Mouse (Mus musculus) ES-E14 (cell line): Measurements from ENCODE around the gene Elmo1. TPM values are rescaled to one million over a fixed set of nuclear protein-coding genes. Genes with fewer than 3 reads are reported as not detected.

ENCODE experiments used
- DNase-seq: peaks from one replicate; pipeline ENCODE4 v3.0.0-alpha.2; 2013; ENCODE audit warnings: low read depth, low spot score
- H3K27ac ChIP-seq: 2 replicates; pipeline ENCODE4 v1.5.1; 2012; ENCODE audit warnings: low read depth, mild to moderate bottlenecking, low read length, moderate library complexity, mixed read lengths; ENCODE audit not compliant: poor library complexity, insufficient read depth, severe bottlenecking
- H3K36me3 ChIP-seq: 2 replicates; pipeline ENCODE4 v1.6.1; 2012; ENCODE audit warnings: mild to moderate bottlenecking, low read length, moderate library complexity, mixed read lengths; ENCODE audit not compliant: control insufficient read depth, poor library complexity, insufficient read depth, severe bottlenecking
- H3K4me1 ChIP-seq, 2 experiments: fragments of 150-350 bp in 1 of 2; sonication (generic) in 1 of 2; 2 replicates each; pipeline ENCODE4 v1.6.1; 2012; ENCODE audit warnings: low read length in 2 of 2, mild to moderate bottlenecking in 1 of 2, mixed read lengths in 1 of 2; ENCODE audit not compliant: control insufficient read depth in 2 of 2, insufficient read depth in 2 of 2, poor library complexity in 1 of 2
- H3K4me3 ChIP-seq, 2 experiments: fragments of 150-350 bp in 1 of 2; sonication (generic) in 1 of 2; 2 replicates each; pipeline ENCODE4 v1.5.1; 2012; ENCODE audit warnings: low read length in 2 of 2, low read depth in 1 of 2, mild to moderate bottlenecking in 1 of 2, mixed read lengths in 1 of 2; ENCODE audit not compliant: insufficient read depth in 1 of 2, poor library complexity in 1 of 2, severe bottlenecking in 1 of 2
- H3K9ac ChIP-seq: 2 replicates; pipeline ENCODE4 v1.6.1; 2012; ENCODE audit warnings: low read depth, mild to moderate bottlenecking, low read length, mixed read lengths; ENCODE audit not compliant: poor library complexity, insufficient read depth, severe bottlenecking
- H3K9me3 ChIP-seq: fragments of 150-350 bp; sonication (generic); 2 replicates; pipeline ENCODE4 v1.6.1; 2012; ENCODE audit warnings: low read depth, mild to moderate bottlenecking, low read length; ENCODE audit not compliant: control insufficient read depth, insufficient read depth
- CHD2 ChIP-seq: IDR thresholded peaks from 2 replicates; pipeline ENCODE4 v1.6.1; 2014; ENCODE audit warnings: mild to moderate bottlenecking, low read depth, low read length, inconsistent platforms
- HCFC1 ChIP-seq: IDR thresholded peaks from 2 replicates; pipeline ENCODE4 v1.6.1; 2012; ENCODE audit warnings: low read length, inconsistent platforms, borderline replicate concordance; ENCODE audit not compliant: insufficient read depth
- MAFK ChIP-seq: IDR thresholded peaks from 2 replicates; pipeline ENCODE4 v1.6.1; 2014; ENCODE audit warnings: mild to moderate bottlenecking, low read depth, low read length, inconsistent platforms; ENCODE audit not compliant: insufficient read depth
- ZC3H11A ChIP-seq: IDR thresholded peaks from 2 replicates; pipeline ENCODE4 v1.6.1; 2012; ENCODE audit warnings: low read depth, mild to moderate bottlenecking, inconsistent platforms, low read length, borderline replicate concordance
- ZNF384 ChIP-seq: IDR thresholded peaks from 2 replicates; pipeline ENCODE4 v1.6.1; 2012; ENCODE audit warnings: low read depth, low read length, inconsistent platforms
- in situ Hi-C, 2 experiments: fragments of 600-800 bp; cut with MboI; formaldehyde crosslinking; loops; one replicate each; pipeline ENCODE4 v1.15.1; 2025; ENCODE audit warnings: low sequenced_read_pairs in 2 of 2, inconsistent platforms in 1 of 2; ENCODE audit not compliant: unreplicated experiment in 2 of 2
- total RNA-seq: library from RNA; depleted of rRNA; stranded (reverse); fragments of 300-350 nt; gene quantifications from 2 replicates; pipeline ENCODE4 v1.2.3, GENCODE M21; 2012

Gene Elmo1
- total RNA-seq, 1 experiment: 3.7 TPM

DNA sequence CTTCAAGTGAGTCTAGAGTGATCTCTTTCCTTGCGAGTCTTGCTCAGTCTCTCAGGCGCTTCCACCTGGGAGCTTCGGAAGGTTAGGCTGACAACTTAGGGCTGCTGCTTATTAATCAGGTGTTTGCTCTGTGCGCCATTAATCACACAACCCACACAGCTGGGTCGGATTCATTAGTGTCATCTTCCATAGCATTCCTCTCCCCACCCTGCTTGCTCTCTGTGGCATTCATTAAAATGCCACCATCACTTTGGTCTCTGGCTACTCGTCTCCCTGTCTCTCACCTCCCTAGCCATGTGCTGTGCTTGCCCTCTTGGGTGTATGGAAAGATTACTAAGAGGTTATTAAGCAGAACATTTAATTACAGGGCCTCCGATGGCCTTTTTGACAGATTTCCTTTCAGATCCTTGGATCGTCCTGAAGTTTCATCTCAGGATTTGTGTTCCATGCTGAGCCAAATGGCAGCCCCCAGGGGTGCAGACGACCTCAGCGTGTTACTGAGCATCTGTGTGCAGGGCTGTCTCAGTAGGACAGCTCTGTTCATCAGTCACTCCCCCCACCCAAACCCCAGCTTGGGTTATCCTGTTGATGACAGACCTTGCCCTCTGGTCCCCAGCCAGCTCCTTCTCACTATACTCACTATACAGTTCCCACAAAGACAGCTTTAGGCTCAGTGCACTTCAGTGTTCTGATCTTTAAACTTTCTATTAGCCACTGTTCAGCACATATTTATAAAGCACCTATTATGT lies 417.2 kb downstream of the Elmo1 start:
- H3K4me1 ChIP-seq: peaks cover 0 to 2% of the 10 kb centered on the region in 2 experiments; a peak in 1 of 4 replicates
- in situ Hi-C loops: no loop called here
- no peak for TF ChIP-seq ZNF384
- no peak for TF ChIP-seq CHD2
- no peak for TF ChIP-seq MAFK
- no peak for TF ChIP-seq ZC3H11A
- no peak for TF ChIP-seq HCFC1
- no peak overlapping the region for H3K9ac ChIP-seq
- H3K9me3 ChIP-seq: no peaks in the 10 kb centered on the region
- no peak overlapping the region for H3K4me3 ChIP-seq
- no peak for DNase-seq
- H3K36me3 ChIP-seq: no peaks in the 10 kb centered on the region
- H3K27ac ChIP-seq: no peak overlapping the region

DNA sequence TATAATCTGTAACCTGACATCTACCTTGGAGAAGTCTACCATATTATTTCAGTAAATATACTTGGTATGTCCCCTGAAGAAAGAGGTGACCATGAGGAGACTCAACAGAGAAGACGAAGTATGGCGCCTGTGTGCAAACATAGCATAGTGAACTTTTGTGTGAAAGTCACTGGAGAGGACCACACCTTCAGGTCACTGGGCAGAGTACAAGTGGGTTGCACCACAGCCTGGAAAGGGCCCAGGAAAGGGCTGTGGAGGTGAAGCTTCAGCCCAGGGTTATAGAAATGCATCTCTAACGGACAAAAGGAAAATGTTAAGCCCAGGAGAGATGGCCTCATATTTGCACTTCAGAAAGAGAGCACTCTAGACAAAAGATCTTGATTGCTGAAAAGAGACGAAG lies 420.6 kb downstream of the Elmo1 start:
- H3K9me3 ChIP-seq: no peaks in the 10 kb centered on the region
- in situ Hi-C loops: no loop called here
- no peak overlapping the region for H3K4me3 ChIP-seq
- H3K4me1 ChIP-seq: no peaks in the 10 kb centered on the region
- no peak for DNase-seq
- H3K9ac ChIP-seq: no peak overlapping the region
- H3K27ac ChIP-seq: no peak overlapping the region
- H3K36me3 ChIP-seq: no peaks in the 10 kb centered on the region
- TF ChIP-seq MAFK (no peak), CHD2 (no peak), ZNF384 (no peak), ZC3H11A (no peak)

DNA sequence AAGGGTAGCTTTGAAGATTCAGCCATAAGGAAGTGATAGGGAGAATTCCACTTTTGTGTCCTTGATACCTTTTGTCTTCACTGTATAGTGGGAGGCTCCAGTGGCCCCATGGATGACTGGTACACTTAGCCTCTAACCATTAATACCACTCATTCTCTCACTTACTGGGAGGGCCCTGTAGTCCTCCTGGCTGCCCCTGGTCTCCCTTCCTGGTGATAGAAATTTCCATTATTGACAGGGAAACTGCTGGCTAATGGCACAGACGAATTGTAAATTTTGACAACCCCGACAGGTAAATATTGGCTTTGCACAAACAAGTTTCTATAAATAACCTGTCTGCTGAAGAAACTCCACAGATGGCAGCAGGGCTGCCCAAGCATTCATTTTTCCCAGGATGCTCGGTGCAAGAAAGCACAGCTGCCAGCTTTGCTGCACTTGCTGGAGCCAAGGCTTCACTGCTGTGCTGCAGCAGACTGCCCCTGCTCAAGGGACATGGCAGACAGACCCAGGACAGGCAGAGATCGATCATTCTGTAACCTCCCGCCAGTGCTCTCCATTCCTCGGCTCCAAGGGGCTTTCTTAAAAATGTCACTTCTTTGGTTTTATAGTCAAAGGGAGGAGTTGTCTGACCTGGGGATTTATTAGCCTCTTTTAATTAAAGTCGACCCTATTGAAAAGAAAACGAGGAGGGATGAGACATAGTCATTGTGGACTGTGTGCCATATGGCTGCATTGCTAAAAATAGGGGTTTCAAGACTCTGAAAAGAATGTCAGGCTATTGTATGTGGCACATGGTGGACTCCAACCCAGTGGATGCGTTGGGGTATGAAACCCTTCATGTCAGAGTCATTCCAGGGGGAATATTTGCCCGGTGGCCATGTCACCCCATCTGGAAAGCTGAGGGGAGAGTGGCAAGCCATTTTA lies 422.2 kb downstream of the Elmo1 start:
- in situ Hi-C loops: no loop called here
- no peak for DNase-seq
- Histone ChIP-seq H3K9ac (no peak overlapping the region), H3K4me1 (no peaks in the 10 kb centered on the region), H3K4me3 (no peak overlapping the region), H3K9me3 (no peaks in the 10 kb centered on the region), H3K36me3 (no peaks in the 10 kb centered on the region), H3K27ac (no peak overlapping the region)
- TF ChIP-seq ZNF384 (no peak), CHD2 (no peak), MAFK (no peak), ZC3H11A (no peak), HCFC1 (no peak)

DNA sequence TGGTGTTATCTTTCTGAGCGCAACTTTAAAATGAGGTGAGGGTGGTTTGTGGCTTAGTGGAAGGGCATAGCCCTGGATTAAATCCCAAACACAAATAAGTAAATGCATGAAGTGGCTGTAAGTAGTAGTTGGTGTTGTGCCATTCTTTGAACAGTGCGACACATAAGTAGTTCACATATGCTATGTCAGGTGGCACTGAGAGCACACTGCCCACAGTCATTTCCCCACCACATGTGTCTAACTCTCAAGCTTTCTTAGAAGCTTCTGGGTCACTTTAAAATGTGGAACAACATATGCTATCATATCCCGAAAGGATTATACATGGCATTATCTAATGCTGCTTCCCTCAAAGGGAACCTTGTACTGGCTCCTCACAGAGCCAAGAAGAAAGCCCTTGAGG lies 424.3 kb downstream of the Elmo1 start:
- H3K9ac ChIP-seq: no peak overlapping the region
- H3K9me3 ChIP-seq: no peaks in the 10 kb centered on the region
- H3K4me1 ChIP-seq: no peaks in the 10 kb centered on the region
- no peak for DNase-seq
- TF ChIP-seq MAFK: no peak
- TF ChIP-seq CHD2: no peak
- TF ChIP-seq ZNF384: no peak
- no peak for TF ChIP-seq HCFC1
- no peak for TF ChIP-seq ZC3H11A
- in situ Hi-C loops: no loop called here
- H3K36me3 ChIP-seq: no peaks in the 10 kb centered on the region
- no peak overlapping the region for H3K4me3 ChIP-seq
- no peak overlapping the region for H3K27ac ChIP-seq
